Mouse (Mus musculus): ENCODE data around the gene Dnah9. TPM values are rescaled to one million over a fixed set of nuclear protein-coding genes. Genes with fewer than 3 reads are reported as not detected.

Gene Dnah9
- total RNA-seq, 2 experiments from 2014 or later: not detected

DNA sequence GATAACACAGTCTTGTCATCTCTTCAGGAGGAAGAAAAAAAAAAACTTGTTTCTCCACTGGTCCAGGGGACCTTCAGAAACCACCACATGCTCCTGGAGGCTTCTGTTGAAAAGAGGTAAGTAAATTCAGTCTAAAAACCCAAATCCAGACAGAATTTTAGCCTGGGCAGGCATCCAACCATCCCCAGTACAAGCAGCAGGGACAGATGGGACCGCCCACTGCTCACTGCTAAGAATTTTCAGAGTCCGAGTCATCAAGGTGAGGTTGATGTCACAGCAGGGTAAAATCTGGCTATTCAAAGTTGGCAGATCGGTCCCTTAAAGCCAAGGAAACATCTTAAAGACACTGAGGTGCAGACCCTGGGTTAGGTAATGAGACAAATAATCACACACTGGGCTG, 366.5 kb downstream of the Dnah9 start:
- ATAC-seq (replicated peaks; ENCODE audit: poor library complexity): no peak

DNA sequence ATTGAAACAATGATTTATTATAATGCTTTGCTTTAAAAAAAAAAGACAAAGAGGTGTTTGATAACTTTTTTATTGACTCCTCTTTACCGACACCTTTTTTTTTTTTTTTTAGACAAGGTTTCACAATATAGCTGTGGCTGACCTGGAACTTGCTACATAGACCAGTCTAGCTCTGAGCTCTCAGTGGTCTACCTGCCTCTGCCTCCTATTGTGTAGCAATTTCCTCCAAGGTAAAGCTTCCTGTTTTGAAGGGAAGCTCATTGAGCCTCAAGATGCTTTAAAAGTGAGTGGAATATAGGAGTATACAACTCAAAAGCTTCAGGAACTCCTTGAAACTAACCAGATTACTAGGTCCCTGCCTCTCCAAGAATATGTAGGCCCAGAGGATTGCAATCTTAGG, 372.5 kb downstream of the Dnah9 start:
- peak; percentile 69 for ATAC-seq (replicated peaks; ENCODE audit: poor library complexity)

DNA sequence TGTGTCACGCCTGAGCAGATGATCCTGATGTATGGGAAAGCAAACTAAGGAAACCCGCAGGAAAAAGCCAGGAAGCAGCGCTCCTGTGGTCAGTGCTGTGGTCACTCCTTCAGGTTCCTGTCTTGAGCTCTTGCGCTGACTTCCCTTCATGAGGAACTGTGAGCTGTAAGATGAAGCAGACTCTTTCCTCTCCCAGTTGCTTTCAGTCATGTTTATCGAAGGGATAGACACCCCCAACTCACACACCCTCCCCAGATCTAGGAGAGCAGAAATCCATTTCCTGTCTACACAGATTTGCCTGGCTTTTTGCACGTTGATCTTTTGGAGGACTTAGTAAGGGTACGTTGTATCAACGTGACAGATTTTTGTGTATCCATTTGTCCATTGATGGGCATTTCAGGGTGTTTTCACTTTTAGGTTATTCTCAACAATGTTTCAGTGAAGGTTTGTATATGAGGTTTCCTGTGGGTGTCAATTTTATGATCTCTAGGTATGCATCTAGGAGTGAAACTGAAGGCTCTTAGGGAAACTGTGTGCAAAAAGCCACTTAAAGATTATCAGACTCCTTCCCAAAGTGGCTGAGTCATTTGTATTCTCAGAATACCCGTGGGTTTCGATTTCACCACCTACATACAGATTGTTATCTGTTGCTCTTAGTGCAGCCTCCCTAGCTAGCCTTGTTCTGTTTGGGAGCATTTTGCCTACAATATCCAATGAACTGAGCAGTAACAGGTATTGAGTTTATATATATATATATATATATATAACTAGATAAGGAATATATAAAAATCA, 373.7 kb downstream of the Dnah9 start:
- peak; percentile 81 for ATAC-seq (replicated peaks; ENCODE audit: poor library complexity)

DNA sequence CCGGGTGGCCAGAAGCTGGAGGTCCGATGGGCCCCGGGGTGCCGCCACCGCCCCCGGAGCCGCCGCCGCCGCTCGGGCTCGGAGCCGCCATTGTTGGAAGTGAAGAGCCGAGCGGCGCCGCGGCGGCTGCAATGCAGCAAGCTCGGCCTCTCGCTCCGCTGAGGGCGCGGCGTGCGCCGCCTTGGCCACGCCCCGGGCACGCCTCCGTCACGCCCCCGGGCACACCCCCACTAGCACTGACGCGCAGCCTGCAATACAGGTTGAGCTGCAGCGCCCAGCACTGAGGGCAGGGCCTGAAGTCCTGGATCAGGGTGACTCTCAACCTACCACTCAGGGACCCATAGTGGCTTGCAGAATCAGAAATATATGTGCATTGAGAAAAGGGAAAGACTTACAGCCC, 380.2 kb downstream of the Dnah9 start, which contains the start of gene Map2k4:
Gene Map2k4 (minus strand): TSS at position 144 of the 400 bp plus-strand sequence.
- ATAC-seq (replicated peaks; ENCODE audit: poor library complexity): peak; percentile 98

DNA sequence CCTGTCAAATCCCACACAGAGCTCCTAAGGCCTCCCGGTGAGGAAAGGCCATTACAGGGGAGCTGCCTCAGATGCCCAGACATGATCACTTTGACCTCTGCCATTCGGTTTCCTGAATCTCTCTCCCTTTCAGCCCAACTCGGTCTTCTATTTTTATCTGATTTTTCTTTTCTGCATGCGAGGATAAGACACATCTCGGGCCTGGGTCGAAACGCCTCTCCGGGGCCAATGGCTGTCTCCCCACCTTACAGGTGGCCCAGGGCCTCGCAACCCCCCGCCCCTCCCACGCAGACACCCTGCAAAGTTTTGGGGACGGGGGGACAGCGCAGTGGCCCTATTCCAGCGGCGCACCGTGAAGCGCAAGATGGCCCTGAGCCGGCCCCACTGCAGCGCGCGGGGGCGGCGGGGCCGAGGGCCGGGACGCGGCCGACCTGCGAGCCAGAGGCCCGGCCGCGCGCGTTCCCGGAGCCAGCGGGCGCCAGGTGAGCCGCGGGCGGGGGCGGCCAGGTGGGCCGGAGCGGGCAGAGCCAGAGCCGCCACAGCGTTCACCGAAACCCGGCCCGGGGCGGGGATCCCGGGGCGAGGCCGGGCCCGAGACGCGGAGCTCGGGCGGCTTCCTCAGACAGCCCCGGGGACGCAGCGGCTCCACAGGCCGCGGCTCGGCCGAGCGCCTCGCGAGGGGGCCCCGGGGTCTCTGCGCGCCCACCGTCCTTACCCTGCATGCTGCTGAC, 380.8 kb downstream of the Dnah9 start:
- peak; percentile 29 for ATAC-seq (replicated peaks; ENCODE audit: poor library complexity)

DNA sequence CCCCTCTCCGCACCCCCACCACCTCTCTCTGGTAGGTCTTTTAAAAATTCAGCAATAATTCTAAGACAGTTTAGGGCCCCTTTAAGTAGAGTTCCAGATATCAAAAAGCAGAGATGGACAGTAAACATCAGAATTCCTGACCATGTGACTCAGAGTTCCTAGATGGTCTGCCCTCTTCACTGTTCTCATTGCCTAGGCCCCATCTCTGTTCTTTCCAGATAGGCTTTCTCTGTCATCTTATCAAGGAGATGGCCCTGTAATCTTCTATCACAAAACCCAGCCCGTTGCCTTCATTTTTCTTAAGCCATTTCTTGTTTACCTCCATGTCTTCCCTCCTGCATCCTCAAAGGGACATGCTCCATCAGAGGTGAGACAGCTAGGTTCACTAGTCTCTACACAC, 382.2 kb downstream of the Dnah9 start:
- no peak for ATAC-seq (replicated peaks; ENCODE audit: poor library complexity)

DNA sequence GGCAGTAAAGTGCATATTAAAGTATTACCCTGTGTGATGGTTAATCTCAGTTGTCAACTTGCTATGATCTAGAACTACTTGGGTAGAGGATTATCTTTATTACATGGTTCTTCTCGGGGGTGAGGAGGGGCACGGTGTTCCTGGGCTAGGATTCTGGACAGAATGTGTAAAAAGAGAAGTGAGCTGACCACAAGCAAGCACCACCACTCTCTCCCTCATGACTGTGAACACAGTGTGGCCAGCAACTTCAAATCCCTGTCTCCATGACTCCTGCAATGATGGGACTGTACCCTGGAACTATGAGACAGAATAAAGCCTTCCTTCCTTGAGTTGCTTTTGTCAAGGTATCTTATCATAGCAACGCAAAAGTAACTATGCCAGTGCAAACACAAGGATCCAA, 386.8 kb downstream of the Dnah9 start:
- ATAC-seq (replicated peaks; ENCODE audit: poor library complexity): peak; percentile 55

Measured in megakaryocyte progenitor cell, adult 5-6 weeks (primary cell).